Mouse (Mus musculus): ENCODE results near the gene Ascl4. TPM values are rescaled to one million over a fixed set of nuclear protein-coding genes. Genes with fewer than 3 reads are reported as not detected.

The Ascl4 gene
- polyA plus RNA-seq, 1 experiment: not detected

DNA sequence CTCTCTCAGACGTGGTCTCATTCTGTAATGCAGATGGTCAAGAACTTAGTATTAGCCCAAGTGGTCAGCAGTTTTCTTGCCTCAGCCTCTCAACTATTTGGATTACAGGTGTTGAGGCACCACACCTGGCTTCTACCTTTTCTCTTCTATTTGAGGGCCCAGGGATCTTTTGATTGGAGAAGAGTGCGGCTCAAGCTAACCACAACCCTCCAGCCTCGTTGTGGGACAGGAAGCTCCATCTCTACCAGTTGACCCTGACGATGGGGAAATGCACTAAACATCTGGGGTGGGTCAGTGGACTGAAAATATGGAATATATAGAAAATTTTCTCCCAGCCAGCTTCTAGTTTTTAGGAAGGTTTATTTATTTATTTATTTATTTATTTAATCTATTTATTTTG lies 64.9 kb downstream of the Ascl4 start:
- TF ChIP-seq CTCF (IDR thresholded peaks at IDR 0.05; ENCODE audit: borderline replicate concordance, control insufficient read depth, extremely low read depth, insufficient read depth, low read length, poor library complexity) (no peak), POLR2A (IDR thresholded peaks at IDR 0.05; ENCODE audit: control insufficient read depth, extremely low read depth, insufficient read depth, low read length, poor library complexity) (no peak)
- no peak overlapping the region for H3K27ac ChIP-seq (ENCODE audit: control insufficient read depth, insufficient read depth, low read length)
- H3K36me3 ChIP-seq (ENCODE audit: control insufficient read depth, insufficient read depth, low read length): no peaks in the 10 kb centered on the region
- DNase-seq: no peak
- WGBS: 16% methylated on average over 4 of the region's 4 CpGs
- H3K4me3 ChIP-seq (ENCODE audit: control insufficient read depth, insufficient read depth, low read length): no peak overlapping the region
- H3K27me3 ChIP-seq (ENCODE audit: control insufficient read depth, insufficient read depth, low read length): no peaks in the 10 kb centered on the region
- H3K4me1 ChIP-seq (replicated peaks; ENCODE audit: control insufficient read depth, insufficient read depth, low read length): 0 out of 2 replicates have a peak, but pooled peaks cover 4% of the 10 kb centered on the region

DNA sequence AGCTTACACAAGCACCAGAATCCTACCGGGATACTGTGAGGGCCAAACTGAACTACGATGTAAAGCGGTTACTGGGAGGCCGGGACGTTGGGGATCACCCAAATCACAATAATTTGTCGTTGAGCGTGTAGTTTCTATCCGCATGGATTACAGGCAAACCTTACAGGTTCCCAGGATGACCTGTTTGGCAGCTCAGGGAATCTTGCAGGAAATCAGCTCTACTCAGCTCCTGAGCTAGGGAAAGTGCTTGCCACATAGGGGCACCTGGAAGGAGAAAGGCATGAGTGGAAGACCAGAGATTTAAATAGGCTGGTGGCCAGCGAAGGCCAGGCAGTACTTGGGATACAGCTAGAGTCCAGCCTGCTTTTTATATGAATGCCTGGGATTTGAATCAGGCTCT lies 66.4 kb downstream of the Ascl4 start:
- Histone ChIP-seq H3K36me3 (ENCODE audit: control insufficient read depth, insufficient read depth, low read length) (no peaks in the 10 kb centered on the region), H3K27me3 (ENCODE audit: control insufficient read depth, insufficient read depth, low read length) (no peaks in the 10 kb centered on the region), H3K4me1 (replicated peaks; ENCODE audit: control insufficient read depth, insufficient read depth, low read length) (0 out of 2 replicates have a peak, but pooled peaks cover 4% of the 10 kb centered on the region), H3K27ac (ENCODE audit: control insufficient read depth, insufficient read depth, low read length) (no peak overlapping the region; the same call in 1 of the 2 replicates), H3K4me3 (ENCODE audit: control insufficient read depth, insufficient read depth, low read length) (no peak overlapping the region)
- WGBS: 94% methylated on average over 9 of the region's 9 CpGs
- TF ChIP-seq CTCF (IDR thresholded peaks at IDR 0.05; ENCODE audit: borderline replicate concordance, control insufficient read depth, extremely low read depth, insufficient read depth, low read length, poor library complexity): no peak
- no peak for TF ChIP-seq POLR2A (IDR thresholded peaks at IDR 0.05; ENCODE audit: control insufficient read depth, extremely low read depth, insufficient read depth, low read length, poor library complexity)
- no peak for DNase-seq

DNA sequence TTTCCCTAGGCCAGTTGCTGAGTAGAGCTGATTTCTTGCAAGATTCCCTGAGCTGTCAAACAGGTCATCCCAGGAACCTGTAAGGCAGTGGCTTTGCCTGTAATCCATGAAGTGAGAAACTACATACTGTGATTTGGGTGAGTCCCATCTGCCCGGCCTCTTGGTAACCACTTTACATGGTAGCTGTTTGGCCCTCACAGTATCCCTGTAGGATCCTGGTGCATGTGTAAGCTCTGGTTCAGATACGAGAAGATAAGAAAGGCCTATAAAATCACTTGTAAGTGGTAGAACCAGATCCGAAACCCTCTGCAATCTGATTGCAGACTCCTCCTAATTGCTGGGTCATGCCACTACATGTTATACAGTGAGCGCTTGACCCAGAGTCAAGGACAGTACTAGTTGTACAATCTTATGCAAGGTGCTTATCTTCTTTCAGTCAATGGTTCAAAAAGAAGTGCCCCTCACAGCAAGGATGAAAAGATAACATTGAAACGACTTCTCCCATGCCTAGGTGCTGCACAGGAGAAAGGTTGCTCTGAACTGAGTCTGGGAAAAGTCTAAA lies 67.1 kb downstream of the Ascl4 start:
- no peaks in the 10 kb centered on the region for H3K36me3 ChIP-seq (ENCODE audit: control insufficient read depth, insufficient read depth, low read length)
- H3K4me3 ChIP-seq (ENCODE audit: control insufficient read depth, insufficient read depth, low read length): no peak overlapping the region
- no peak overlapping the region for H3K27ac ChIP-seq (ENCODE audit: control insufficient read depth, insufficient read depth, low read length)
- no peaks in the 10 kb centered on the region for H3K27me3 ChIP-seq (ENCODE audit: control insufficient read depth, insufficient read depth, low read length)
- DNase-seq: no peak
- H3K4me1 ChIP-seq (replicated peaks; ENCODE audit: control insufficient read depth, insufficient read depth, low read length): 0 out of 2 replicates have a peak, but pooled peaks cover 4% of the 10 kb centered on the region
- WGBS: 90% methylated on average over 5 of the region's 5 CpGs
- TF ChIP-seq POLR2A (IDR thresholded peaks at IDR 0.05; ENCODE audit: control insufficient read depth, extremely low read depth, insufficient read depth, low read length, poor library complexity): no peak
- TF ChIP-seq CTCF (IDR thresholded peaks at IDR 0.05; ENCODE audit: borderline replicate concordance, control insufficient read depth, extremely low read depth, insufficient read depth, low read length, poor library complexity): no peak

Other genes with a start within 250 kb of the Ascl4 start
- 15.0 and 16.5 TPM in 2 replicates for gene Pwp1, start 98.2 kb upstream of the Ascl4 start, polyA plus RNA-seq (2012; rRNA removed)
- gene Prdm4, start 10.5 kb upstream of the Ascl4 start, polyA plus RNA-seq (2012; rRNA removed): 48.2 and 49.9 TPM in 2 replicates
- 58.1 and 59.4 TPM in 2 replicates for gene Rtcb, start 30.1 kb downstream of the Ascl4 start, polyA plus RNA-seq (2012; rRNA removed)
- gene Bpifc, start 84.2 kb downstream of the Ascl4 start, polyA plus RNA-seq (2012; rRNA removed): 1.2 and 1.4 TPM in 2 replicates
- 50.0 and 53.2 TPM in 2 replicates for gene Fbxo7, start 94.3 kb downstream of the Ascl4 start, polyA plus RNA-seq (2012; rRNA removed)

Measured in thymus, adult 2 months (tissue).